Mouse (Mus musculus): Measurements from ENCODE around the gene Ap3s2. TPM values are rescaled to one million over a fixed set of nuclear protein-coding genes. Genes with fewer than 3 reads are reported as not detected.

The Ap3s2 gene
- polyA plus RNA-seq, 1 experiment from 2014 or later, result 48.9 TPM

GRCm38 (mm10) chr7:79858202-79858934 is 62.1 kb downstream of the Ap3s2 start:
- peak overlapping the region; percentile 69 for H3K27ac ChIP-seq (replicated peaks)
- DNase-seq (ENCODE audit: low spot score), result peak; percentile 30
- no peak overlapping the region for H3K4me3 ChIP-seq
- WGBS, result 70% methylated on average over 11 of the region's 11 CpGs
- H3K9me3 ChIP-seq, result no peaks in the 10 kb centered on the region
- H3K4me1 ChIP-seq, result peaks cover 32% of the 10 kb centered on the region
- H3K36me3 ChIP-seq (replicated peaks), result no peaks in the 10 kb centered on the region
- no peaks in the 10 kb centered on the region for H3K27me3 ChIP-seq (replicated peaks; ENCODE audit: low read depth, poor library complexity, severe bottlenecking)

GRCm38 (mm10) chr7:79856305-79856704 is 64.1 kb downstream of the Ap3s2 start:
- no peaks in the 10 kb centered on the region for H3K9me3 ChIP-seq
- H3K36me3 ChIP-seq (replicated peaks), result no peaks in the 10 kb centered on the region
- DNase-seq (ENCODE audit: low spot score), result no peak
- H3K27ac ChIP-seq (replicated peaks), result no peak overlapping the region
- H3K27me3 ChIP-seq (replicated peaks; ENCODE audit: low read depth, poor library complexity, severe bottlenecking), result no peaks in the 10 kb centered on the region
- peaks cover 26% of the 10 kb centered on the region for H3K4me1 ChIP-seq
- 84% methylated on average over 4 of the region's 4 CpGs for WGBS
- H3K4me3 ChIP-seq, result no peak overlapping the region

GRCm38 (mm10) chr7:79847456-79848451 is 72.7 kb downstream of the Ap3s2 start:
- peak overlapping the region; percentile 63 for H3K4me3 ChIP-seq
- DNase-seq (ENCODE audit: low spot score), result peak; percentile 91
- H3K27ac ChIP-seq (replicated peaks), result peak overlapping the region; percentile 79
- no peaks in the 10 kb centered on the region for H3K36me3 ChIP-seq (replicated peaks)
- H3K4me1 ChIP-seq, result peaks cover 22% of the 10 kb centered on the region
- H3K27me3 ChIP-seq (replicated peaks; ENCODE audit: low read depth, poor library complexity, severe bottlenecking), result peaks cover 43% of the 10 kb centered on the region
- no peaks in the 10 kb centered on the region for H3K9me3 ChIP-seq
- WGBS, result 8% methylated on average over 53 of the region's 53 CpGs

- 75% methylated on average over 2 of the region's 2 CpGs for WGBS
- H3K4me1 ChIP-seq, result peaks cover 31% of the 10 kb centered on the region
- peaks cover 43% of the 10 kb centered on the region for H3K27me3 ChIP-seq (replicated peaks; ENCODE audit: low read depth, poor library complexity, severe bottlenecking)
- no peaks in the 10 kb centered on the region for H3K9me3 ChIP-seq
- no peak overlapping the region for H3K27ac ChIP-seq (replicated peaks)
- DNase-seq (ENCODE audit: low spot score), result no peak
- no peak overlapping the region for H3K4me3 ChIP-seq
- H3K36me3 ChIP-seq (replicated peaks), result no peaks in the 10 kb centered on the region
Observed at GRCm38 (mm10) chr7:79846342-79846741, 74.1 kb downstream of the Ap3s2 start.

- Histone ChIP-seq H3K4me3 (no peak overlapping the region), H3K27ac (replicated peaks) (no peak overlapping the region), H3K4me1 (peaks cover 31% of the 10 kb centered on the region), H3K9me3 (no peaks in the 10 kb centered on the region), H3K36me3 (replicated peaks) (no peaks in the 10 kb centered on the region), H3K27me3 (replicated peaks; ENCODE audit: low read depth, poor library complexity, severe bottlenecking) (peaks cover 36% of the 10 kb centered on the region)
- 80% methylated on average over 8 of the region's 8 CpGs for WGBS
- no peak for DNase-seq (ENCODE audit: low spot score)
Observed at GRCm38 (mm10) chr7:79844090-79844802, 76.2 kb downstream of the Ap3s2 start.

- Histone ChIP-seq H3K27me3 (replicated peaks; ENCODE audit: low read depth, poor library complexity, severe bottlenecking) (peaks cover 18% of the 10 kb centered on the region), H3K36me3 (replicated peaks) (0 out of 2 replicates have a peak, but pooled peaks cover 3% of the 10 kb centered on the region), H3K4me3 (no peak overlapping the region), H3K4me1 (peaks cover 19% of the 10 kb centered on the region), H3K27ac (replicated peaks) (no peak overlapping the region), H3K9me3 (no peaks in the 10 kb centered on the region)
- no peak for DNase-seq (ENCODE audit: low spot score)
- 75% methylated on average over 7 of the region's 7 CpGs for WGBS
Observed at GRCm38 (mm10) chr7:79842163-79842562, 78.3 kb downstream of the Ap3s2 start.

- Histone ChIP-seq H3K9me3 (no peaks in the 10 kb centered on the region), H3K4me3 (no peak overlapping the region), H3K36me3 (replicated peaks) (peaks cover 3% of the 10 kb centered on the region; the same call in 1 of the 2 replicates), H3K27ac (replicated peaks) (no peak overlapping the region; the same call in 1 of the 2 replicates), H3K4me1 (peaks cover 5% of the 10 kb centered on the region; the same call in 1 of the 2 replicates), H3K27me3 (replicated peaks; ENCODE audit: low read depth, poor library complexity, severe bottlenecking) (no peaks in the 10 kb centered on the region)
- 72% methylated on average over 2 of the region's 2 CpGs for WGBS
- no peak for DNase-seq (ENCODE audit: low spot score)
Observed at GRCm38 (mm10) chr7:79837247-79837646, 83.2 kb downstream of the Ap3s2 start.

- Histone ChIP-seq H3K4me1 (no peaks in the 10 kb centered on the region), H3K36me3 (replicated peaks) (peaks cover 3% of the 10 kb centered on the region; the same call in 1 of the 2 replicates), H3K27me3 (replicated peaks; ENCODE audit: low read depth, poor library complexity, severe bottlenecking) (no peaks in the 10 kb centered on the region), H3K4me3 (no peak overlapping the region), H3K9me3 (no peaks in the 10 kb centered on the region), H3K27ac (replicated peaks) (no peak overlapping the region)
- no peak for DNase-seq (ENCODE audit: low spot score)
- 91% methylated on average over 6 of the region's 6 CpGs for WGBS
Observed at GRCm38 (mm10) chr7:79835196-79835595, 85.3 kb downstream of the Ap3s2 start.

GRCm38 (mm10) chr7:79832980-79833379 is 87.5 kb downstream of the Ap3s2 start:
- Histone ChIP-seq H3K27me3 (replicated peaks; ENCODE audit: low read depth, poor library complexity, severe bottlenecking) (no peaks in the 10 kb centered on the region), H3K4me3 (no peak overlapping the region), H3K27ac (replicated peaks) (no peak overlapping the region), H3K36me3 (replicated peaks) (no peaks in the 10 kb centered on the region; the same call in 1 of the 2 replicates), H3K4me1 (no peaks in the 10 kb centered on the region), H3K9me3 (no peaks in the 10 kb centered on the region)
- no peak for DNase-seq (ENCODE audit: low spot score)

- Histone ChIP-seq H3K36me3 (replicated peaks) (no peaks in the 10 kb centered on the region; the same call in 1 of the 2 replicates), H3K27me3 (replicated peaks; ENCODE audit: low read depth, poor library complexity, severe bottlenecking) (no peaks in the 10 kb centered on the region), H3K4me3 (no peak overlapping the region), H3K4me1 (no peaks in the 10 kb centered on the region), H3K9me3 (no peaks in the 10 kb centered on the region), H3K27ac (replicated peaks) (no peak overlapping the region)
- 85% methylated on average over 6 of the region's 6 CpGs for WGBS
- no peak for DNase-seq (ENCODE audit: low spot score)
Observed at GRCm38 (mm10) chr7:79831585-79831984, 88.9 kb downstream of the Ap3s2 start.

GRCm38 (mm10) chr7:79831145-79831544 is 89.3 kb downstream of the Ap3s2 start:
- no peaks in the 10 kb centered on the region; the same call in 1 of the 2 replicates for H3K36me3 ChIP-seq (replicated peaks)
- no peak overlapping the region for H3K4me3 ChIP-seq
- H3K27me3 ChIP-seq (replicated peaks; ENCODE audit: low read depth, poor library complexity, severe bottlenecking), result no peaks in the 10 kb centered on the region
- no peak for DNase-seq (ENCODE audit: low spot score)
- H3K4me1 ChIP-seq, result no peaks in the 10 kb centered on the region
- no peaks in the 10 kb centered on the region for H3K9me3 ChIP-seq
- WGBS, result 82% methylated on average over 6 of the region's 6 CpGs
- no peak overlapping the region for H3K27ac ChIP-seq (replicated peaks)

- DNase-seq (ENCODE audit: low spot score), result no peak
- 78% methylated on average over 3 of the region's 3 CpGs for WGBS
- no peak overlapping the region for H3K4me3 ChIP-seq
Observed at GRCm38 (mm10) chr7:79828341-79828740, 92.1 kb downstream of the Ap3s2 start.

More at GRCm38 (mm10) chr7:79828341-79828740, 92.1 kb downstream of the Ap3s2 start:
- no peaks in the 10 kb centered on the region for H3K27me3 ChIP-seq (replicated peaks; ENCODE audit: low read depth, poor library complexity, severe bottlenecking)
- H3K9me3 ChIP-seq, result no peaks in the 10 kb centered on the region
- no peaks in the 10 kb centered on the region for H3K4me1 ChIP-seq
- peaks cover 14% of the 10 kb centered on the region; the same call in 1 of the 2 replicates for H3K36me3 ChIP-seq (replicated peaks)
- no peak overlapping the region for H3K27ac ChIP-seq (replicated peaks)

Measured in embryonic facial prominence, embryonic 10.5 days (tissue).